Mouse (Mus musculus): ENCODE results near the gene Batf2. TPM values are rescaled to one million over a fixed set of nuclear protein-coding genes. Genes with fewer than 3 reads are reported as not detected.

Gene Batf2
- polyA plus RNA-seq, 1 experiment: 8.0 TPM

DNA sequence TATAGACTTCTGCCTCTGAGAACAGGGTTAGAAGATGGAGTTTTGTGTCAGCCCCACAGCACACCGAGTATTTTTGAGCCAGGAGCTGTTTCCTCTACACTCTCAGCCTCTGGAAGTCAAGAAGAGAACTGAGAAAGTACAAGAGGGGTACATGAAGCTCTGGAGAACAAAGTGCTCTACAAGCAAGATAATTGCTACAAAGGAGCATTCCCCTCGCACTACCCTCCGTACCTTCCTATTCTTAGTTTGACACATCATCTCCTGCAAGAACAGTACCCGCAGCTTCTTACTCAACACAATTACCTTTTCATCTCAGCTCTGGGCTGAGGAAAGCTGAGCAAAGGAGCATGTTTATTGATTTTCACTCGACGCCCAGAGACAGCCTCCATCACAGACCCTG, 77.8 kb downstream of the Batf2 start:
- H3K27me3 ChIP-seq (ENCODE audit: control insufficient read depth, insufficient read depth, low read length): no peaks in the 10 kb centered on the region
- H3K36me3 ChIP-seq (ENCODE audit: control insufficient read depth, insufficient read depth, low read length): no peaks in the 10 kb centered on the region
- no peak overlapping the region for H3K4me3 ChIP-seq (ENCODE audit: extremely low read depth, insufficient read depth, insufficient read length)
- no peak for TF ChIP-seq CTCF (IDR thresholded peaks at IDR 0.05; ENCODE audit: extremely low read depth, insufficient read depth, insufficient read length, insufficient replicate concordance)
- no peak for TF ChIP-seq POLR2A (IDR thresholded peaks at IDR 0.05; ENCODE audit: low read depth, low read length)
- H3K4me1 ChIP-seq (ENCODE audit: control insufficient read depth, insufficient read depth, insufficient read length): no peaks in the 10 kb centered on the region
- H3K27ac ChIP-seq (ENCODE audit: insufficient read depth, low read length): no peak overlapping the region
- DNase-seq (ENCODE audit: low read depth in 1 of 2, low spot score in 2 of 2): no peak
- WGBS: 83% methylated on average over 6 of the region's 6 CpGs

Other genes starting within 250 kb of the Batf2 start
- 1.3 TPM in 2 replicates for gene Tigd3, start 246.8 kb upstream of the Batf2 start, polyA plus RNA-seq (2012; rRNA removed)
- gene Dpf2, start 228.0 kb upstream of the Batf2 start, polyA plus RNA-seq (2012; rRNA removed): 59.9 and 74.8 TPM in 2 replicates
- gene Cdc42ep2, start 216.2 kb upstream of the Batf2 start, polyA plus RNA-seq (2012; rRNA removed): 8.1 and 8.2 TPM in 2 replicates
- gene Pola2, start 176.8 kb upstream of the Batf2 start, polyA plus RNA-seq (2012; rRNA removed): 40.5 and 48.0 TPM in 2 replicates
- not detected in 2 replicates for gene Slc22a20, start 154.8 kb upstream of the Batf2 start, polyA plus RNA-seq (2012; rRNA removed)
- gene Capn1, start 125.1 kb upstream of the Batf2 start, polyA plus RNA-seq (2012; rRNA removed): 50.8 and 53.0 TPM in 2 replicates
- 108 and 124 TPM in 2 replicates for gene Syvn1, start 94.4 kb upstream of the Batf2 start, polyA plus RNA-seq (2012; rRNA removed)
- 11.0 TPM in 2 replicates for gene Mrpl49, start 83.2 kb upstream of the Batf2 start, polyA plus RNA-seq (2012; rRNA removed)
- gene Fau, start 83.1 kb upstream of the Batf2 start, polyA plus RNA-seq (2012; rRNA removed): 1,884 and 3,019 TPM in 2 replicates
- 38.5 and 61.3 TPM in 2 replicates for gene Znhit2, start 79.8 kb upstream of the Batf2 start, polyA plus RNA-seq (2012; rRNA removed)
- 14.0 and 23.4 TPM in 2 replicates for gene Tm7sf2, start 72.6 kb upstream of the Batf2 start, polyA plus RNA-seq (2012; rRNA removed)
- 72.9 and 85.0 TPM in 2 replicates for gene Vps51, start 63.8 kb upstream of the Batf2 start, polyA plus RNA-seq (2012; rRNA removed)
- gene Tmem262, start 61.0 kb upstream of the Batf2 start, polyA plus RNA-seq (2012; rRNA removed): 0.34 TPM in 1 of 2 replicates, not detected in the other
- gene Gm28374, start 58.7 kb upstream of the Batf2 start, polyA plus RNA-seq (2012; rRNA removed): 0.46 TPM in 1 of 2 replicates, not detected in the other
- 66.9 and 85.9 TPM in 2 replicates for gene Zfpl1, start 56.0 kb upstream of the Batf2 start, polyA plus RNA-seq (2012; rRNA removed)
- 3.6 and 4.4 TPM in 2 replicates for gene Cdca5, start 56.0 kb upstream of the Batf2 start, polyA plus RNA-seq (2012; rRNA removed)
- gene AC131692.1, start 46.6 kb upstream of the Batf2 start, polyA plus RNA-seq (2012; rRNA removed): 0.19 TPM in 1 of 2 replicates, not detected in the other
- 0.49 and 0.60 TPM in 2 replicates for gene Naaladl1, start 35.2 kb upstream of the Batf2 start, polyA plus RNA-seq (2012; rRNA removed)
- 30.4 and 46.7 TPM in 2 replicates for gene Sac3d1, start 22.3 kb upstream of the Batf2 start, polyA plus RNA-seq (2012; rRNA removed)
- 42.7 and 50.9 TPM in 2 replicates for gene Snx15, start 12.7 kb upstream of the Batf2 start, polyA plus RNA-seq (2012; rRNA removed)
- gene Arl2, start 565 bp downstream of the Batf2 start, polyA plus RNA-seq (2012; rRNA removed): 51.8 and 64.8 TPM in 2 replicates
- 0.15 and 0.30 TPM in 2 replicates for gene Majin, start 43.4 kb downstream of the Batf2 start, polyA plus RNA-seq (2012; rRNA removed)
- 0.42 and 0.57 TPM in 2 replicates for gene Gpha2, start 85.4 kb downstream of the Batf2 start, polyA plus RNA-seq (2012; rRNA removed)
- gene Ppp2r5b, start 94.9 kb downstream of the Batf2 start, polyA plus RNA-seq (2012; rRNA removed): 36.9 and 56.1 TPM in 2 replicates
- gene Atg2a, start 100.7 kb downstream of the Batf2 start, polyA plus RNA-seq (2012; rRNA removed): 47.4 and 57.5 TPM in 2 replicates
- gene Ehd1, start 135.7 kb downstream of the Batf2 start, polyA plus RNA-seq (2012; rRNA removed): 285 and 377 TPM in 2 replicates
- gene Cdc42bpg, start 165.5 kb downstream of the Batf2 start, polyA plus RNA-seq (2012; rRNA removed): 7.7 and 8.9 TPM in 2 replicates
- gene Men1, start 194.0 kb downstream of the Batf2 start, polyA plus RNA-seq (2012; rRNA removed): 54.2 and 57.2 TPM in 2 replicates
- 487 and 792 TPM in 2 replicates for gene Map4k2, start 200.2 kb downstream of the Batf2 start, polyA plus RNA-seq (2012; rRNA removed)
- 177 and 239 TPM in 2 replicates for gene Sf1, start 222.7 kb downstream of the Batf2 start, polyA plus RNA-seq (2012; rRNA removed)
- 7.3 and 8.1 TPM in 2 replicates for gene Pygm, start 243.4 kb downstream of the Batf2 start, polyA plus RNA-seq (2012; rRNA removed)

Measured in spleen, adult 2 months (tissue).